12 mouse cellular contexts compared by ENCODE assay signal in the genomic region with DNA sequence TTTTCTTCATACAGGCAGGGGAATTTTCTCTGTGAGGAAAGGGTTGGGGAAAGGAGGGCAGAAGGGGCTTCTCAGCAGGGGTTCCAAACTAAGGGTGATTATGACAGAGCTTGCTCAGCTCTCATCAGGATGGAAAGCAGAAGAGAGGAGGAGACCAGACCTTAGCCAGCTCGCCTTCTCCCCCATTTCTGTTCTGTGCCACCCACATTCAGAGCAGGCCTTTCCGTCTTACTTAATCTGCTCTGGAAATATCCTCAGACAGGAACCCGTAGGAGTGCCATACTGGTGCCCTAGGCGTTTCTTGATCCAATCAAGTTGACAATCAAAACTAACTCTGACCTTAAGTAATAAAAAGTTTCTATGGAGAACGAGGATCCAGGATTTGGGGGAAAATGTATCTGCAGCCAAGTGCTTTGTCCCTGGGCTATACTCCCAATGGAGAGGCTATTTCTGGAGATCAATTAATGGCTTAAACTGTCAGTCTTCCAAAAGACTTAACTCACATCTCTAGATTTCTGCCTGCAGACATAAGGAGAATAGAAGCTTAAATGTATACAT.
"Had no signal": no experiment of that assay in that cellular context is flagged by ENCODE, and none has a peak within 500 bp of the region (broad histone marks: within the 10 kb centered on the region; RNA-seq: fewer than 3 reads in every experiment).

No protein-coding gene starts in this region.

- DNase-seq: kidney, adult 2 months; kidney, postnatal 25 days; liver, embryonic 13.5 days; lung, adult 2 months; lung, postnatal 14 days; lung, postnatal 4 days; midbrain, embryonic 14.5 days; thymus, adult 18-20 months; thymus, postnatal 36 days had no signal

- H3K27ac ChIP-seq: kidney, postnatal 0 days; left cerebral cortex, adult 2 months; liver, embryonic 13.5 days had no signal

- H3K9me3 ChIP-seq: liver, embryonic 13.5 days had no signal

- H3K4me1 ChIP-seq: liver, embryonic 13.5 days had no signal

- H3K27me3 ChIP-seq: liver, embryonic 13.5 days had no signal

- H3K4me3 ChIP-seq: left cerebral cortex, adult 2 months; liver, embryonic 13.5 days had no signal

- H3K4me2 ChIP-seq: liver, embryonic 13.5 days; midbrain, embryonic 11.5 days had no signal

- H3K36me3 ChIP-seq: liver, embryonic 13.5 days had no signal

- H3K9ac ChIP-seq: liver, embryonic 13.5 days had no signal
